Mouse (Mus musculus): ENCODE results near the gene Cnot6.

DNA sequence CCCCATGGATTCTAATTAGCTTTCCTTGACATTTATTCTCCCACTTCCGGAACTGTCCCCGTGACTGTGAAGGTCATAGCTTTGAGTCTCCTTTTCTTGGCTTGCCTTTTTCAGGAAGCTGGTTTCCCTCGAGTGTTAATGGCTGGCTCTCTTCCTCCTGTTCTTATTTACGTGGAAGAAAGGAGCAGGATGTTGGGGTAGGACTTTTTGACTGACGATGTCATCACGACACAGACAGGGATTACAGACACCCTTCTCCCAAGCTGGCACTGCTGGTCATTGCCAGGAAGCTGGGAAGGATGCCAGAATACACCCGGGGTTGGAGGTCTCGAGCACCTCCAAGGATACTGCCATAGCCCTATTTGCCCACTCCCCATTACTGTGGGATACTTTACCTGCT lies 14.3 kb upstream of the Cnot6 start:
- no peak for TF ChIP-seq POLR2A (IDR thresholded peaks at IDR 0.05; ENCODE audit: borderline replicate concordance, low read depth, low read length)
- no peak for TF ChIP-seq CTCF (IDR thresholded peaks at IDR 0.05; ENCODE audit: low read depth, low read length)
